Mouse (Mus musculus): ENCODE results near the gene Tor4a.

Gene Tor4a

GRCm38 (mm10) chr2:25169778-25170177 is 26.9 kb downstream of the Tor4a start:
- no peak for DNase-seq

- no peak for DNase-seq
Observed at GRCm38 (mm10) chr2:25168665-25168978, 28.1 kb downstream of the Tor4a start.

DNA sequence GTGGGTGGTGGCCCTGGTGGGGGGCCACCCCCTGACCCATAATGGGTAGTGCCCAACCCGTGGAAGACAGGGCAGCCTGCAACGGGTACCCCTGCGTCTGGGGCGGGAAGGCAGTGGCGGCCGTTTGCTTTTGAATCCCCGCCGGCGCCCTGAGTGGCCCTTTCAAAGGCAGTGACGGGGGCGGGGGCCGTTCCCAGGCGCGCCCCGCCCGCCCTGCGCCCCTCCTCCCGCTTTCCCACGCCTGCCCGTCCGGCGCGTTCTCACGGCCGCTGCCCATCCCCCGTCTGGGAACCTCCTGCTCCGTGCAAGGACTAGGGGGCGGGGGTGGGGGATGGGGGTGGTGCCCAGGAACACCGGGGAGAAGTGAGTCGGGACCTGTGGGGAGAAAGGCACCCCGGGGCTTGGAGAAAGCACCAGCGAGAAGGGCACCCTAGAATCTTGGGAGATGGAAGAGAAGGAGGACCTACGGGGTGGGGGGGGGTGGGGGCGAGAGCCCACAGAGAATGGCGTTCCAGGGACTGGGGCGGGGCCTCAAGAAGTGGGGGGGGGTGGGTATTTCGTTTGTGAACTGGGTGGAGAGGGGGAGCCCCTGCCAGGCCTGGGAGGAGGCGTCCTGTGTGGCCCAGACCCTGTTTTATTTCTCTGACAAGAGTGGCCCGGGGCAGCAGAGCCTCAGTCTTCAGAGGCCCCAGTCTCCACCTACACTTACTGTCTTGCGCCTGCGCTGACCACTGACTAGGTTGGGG is 28.6 kb downstream of the Tor4a start:
- peak; percentile 55 for DNase-seq

- DNase-seq = peak; percentile 12
Observed at GRCm38 (mm10) chr2:25167481-25167880, 29.2 kb downstream of the Tor4a start.

DNA sequence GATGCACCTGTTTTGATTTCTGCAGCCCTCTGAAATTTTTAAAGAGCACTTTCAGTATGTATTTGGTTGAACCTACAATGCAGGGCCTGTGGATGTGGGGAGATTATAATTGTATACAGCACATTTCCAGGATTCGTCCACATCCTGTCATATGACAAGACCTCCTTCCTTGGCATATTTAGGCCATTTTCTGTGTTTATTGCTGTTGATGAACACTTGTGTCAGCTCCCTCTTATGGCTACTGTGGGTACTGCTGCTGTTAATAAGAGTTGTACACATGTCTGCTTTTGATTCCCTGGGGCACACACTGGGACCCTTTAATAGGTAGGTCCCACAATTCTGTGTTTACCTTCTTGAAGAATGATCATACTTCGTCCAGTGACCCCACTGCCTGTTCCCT is 39.0 kb downstream of the Tor4a start:
- DNase-seq = peak; percentile 48

GRCm38 (mm10) chr2:25156990-25157389 is 39.7 kb downstream of the Tor4a start:
- no peak for DNase-seq

DNA sequence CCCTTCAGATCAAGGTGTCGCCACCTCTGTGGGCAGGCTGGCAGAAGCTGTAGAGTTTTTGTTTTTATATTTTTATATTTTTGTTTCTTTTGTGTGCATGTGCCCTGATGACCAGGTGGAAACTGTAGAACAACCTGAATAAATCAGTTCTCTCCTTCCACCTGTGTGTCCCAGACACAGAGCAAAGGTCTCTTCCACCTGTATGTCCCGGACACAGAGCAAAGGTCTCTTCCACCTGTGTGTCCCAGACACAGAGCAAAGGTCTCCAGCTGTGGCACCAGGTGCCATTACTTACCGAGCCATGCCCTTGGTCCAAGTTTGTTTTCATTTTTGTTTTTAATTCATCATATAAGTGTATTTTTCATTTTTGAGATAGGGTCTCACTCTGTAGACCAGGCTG is 40.5 kb downstream of the Tor4a start:
- no peak for DNase-seq

GRCm38 (mm10) chr2:25151280-25151956 is 45.3 kb downstream of the Tor4a start:
- no peak for DNase-seq

DNA sequence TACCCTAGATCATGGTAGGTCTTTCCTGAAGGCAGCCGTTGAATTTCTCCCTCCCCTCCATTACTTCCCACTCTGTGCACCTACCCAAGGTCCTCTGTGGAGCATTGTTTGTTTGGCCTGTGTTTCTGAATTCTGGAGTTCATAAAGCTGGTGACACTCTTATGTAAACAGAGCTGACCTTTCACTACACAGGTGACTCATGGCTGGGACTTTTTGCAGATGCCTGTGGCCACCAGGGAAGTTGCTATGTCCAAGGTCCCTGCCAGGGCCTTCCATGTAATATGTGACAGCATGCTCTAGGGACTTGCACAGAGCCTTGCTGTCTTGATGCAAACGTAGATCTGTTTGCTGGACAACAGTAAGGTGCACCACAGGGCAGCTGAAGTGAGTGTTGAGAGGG is 47.0 kb downstream of the Tor4a start:
- DNase-seq = no peak

- no peak for DNase-seq
Observed at GRCm38 (mm10) chr2:25147892-25148291, 48.8 kb downstream of the Tor4a start.

DNA sequence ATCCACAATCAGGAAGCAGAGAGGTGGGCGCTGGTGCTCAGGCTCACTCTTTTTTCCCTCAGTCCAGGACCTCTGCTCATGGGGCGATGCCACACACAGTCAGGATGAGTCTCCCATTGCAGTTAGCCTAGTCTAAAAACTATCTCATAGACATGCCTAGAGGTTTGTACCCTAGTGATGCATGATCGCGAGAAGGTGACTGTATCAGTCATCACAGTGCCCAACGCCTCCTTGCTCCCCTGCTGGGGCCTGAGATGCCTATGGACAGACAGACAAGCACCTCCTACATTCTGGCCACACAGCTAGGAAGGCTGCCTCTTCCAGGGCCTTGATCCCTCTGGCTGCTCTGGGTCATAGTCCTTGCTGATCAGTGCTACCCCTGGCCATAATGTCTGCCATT is 49.3 kb downstream of the Tor4a start:
- no peak for DNase-seq

GRCm38 (mm10) chr2:25145346-25145745 is 51.3 kb downstream of the Tor4a start:
- DNase-seq = no peak

Measured in thymus, postnatal 25 days (tissue).